Comparison of ENCODE assay signal across 9 mouse cellular contexts in the genomic region with DNA sequence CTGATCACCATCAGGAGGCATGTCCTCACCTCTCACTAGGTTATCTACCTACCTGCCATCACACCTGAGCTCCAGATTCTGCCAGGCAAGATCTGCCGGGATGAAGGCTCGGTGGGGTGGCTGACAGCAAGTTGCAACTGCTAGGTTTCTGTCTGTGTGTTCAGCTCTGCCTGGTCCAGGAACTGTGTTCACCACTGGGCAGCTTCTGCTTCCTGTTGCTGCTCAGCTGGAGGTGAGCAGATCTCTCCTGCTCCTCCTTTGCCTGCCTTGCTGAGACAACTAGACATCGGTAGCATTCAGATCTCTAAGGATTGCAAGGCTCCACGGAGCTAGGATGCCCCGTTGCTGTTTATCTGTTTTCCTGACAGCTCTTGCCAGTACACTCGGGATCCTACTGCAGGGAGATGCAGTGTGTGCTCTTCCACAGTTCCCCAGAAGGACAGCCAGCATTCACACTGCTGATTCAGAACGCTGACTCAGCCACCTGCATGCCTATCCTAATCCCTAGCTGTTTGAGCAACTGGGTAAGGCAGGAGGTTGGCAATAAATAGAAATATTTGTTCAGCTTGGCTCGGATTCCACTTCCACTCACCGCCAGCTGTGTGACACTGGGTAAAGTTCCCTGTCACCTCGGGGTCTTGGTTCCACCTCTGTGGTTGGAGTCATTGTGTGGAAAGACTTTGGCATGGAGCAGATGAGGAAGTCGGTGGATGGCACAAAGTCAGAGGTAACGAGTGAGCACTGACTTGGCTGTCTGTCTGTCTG. TPM values are rescaled to one million over a fixed set of nuclear protein-coding genes. Genes with fewer than 3 reads are reported as not detected.
DNase-seq lines count a peak whose midpoint lies in the region; ATAC-seq and TF ChIP-seq lines count a peak whose summit lies in the region.
"Had no signal": no experiment of that assay in that cellular context is flagged by ENCODE, and none has a peak within 500 bp of the region (broad histone marks: within the 10 kb centered on the region; RNA-seq: fewer than 3 reads in every experiment).

No protein-coding gene starts in this region.

- H3K4me2 ChIP-seq in heart, embryonic 13.5 days: no peak overlapping the region
- no peak overlapping the region for H3K4me2 ChIP-seq in lung, embryonic 14.5 days
- H3K4me2 ChIP-seq: forebrain, embryonic 13.5 days had no signal

- peaks cover 26% of the 10 kb centered on the region for H3K4me1 ChIP-seq in heart, embryonic 13.5 days
- peaks cover 29% of the 10 kb centered on the region for H3K4me1 ChIP-seq in bone marrow macrophage, adult 2 months (ENCODE audit: control insufficient read depth, insufficient read depth, low read length)
- H3K4me1 ChIP-seq in lung, embryonic 14.5 days (ENCODE audit: insufficient read depth): peaks cover 6% of the 10 kb centered on the region; the same call in 1 of the 2 replicates

- no peak for ATAC-seq in heart, embryonic 13.5 days (ENCODE audit: extremely low read depth, insufficient number of reproducible peaks, low FRiP score, low TSS enrichment)
- ATAC-seq in lung, embryonic 14.5 days (ENCODE audit: insufficient read depth): no peak
- ATAC-seq: forebrain, embryonic 13.5 days had no signal

- no peak for DNase-seq in heart, postnatal 36 days
- DNase-seq in 3T3-L1 (ENCODE audit: low read depth, low spot score): peak; percentile 82
- peak; percentile 16 for DNase-seq in lung, embryonic 14.5 days
- DNase-seq in neural tube, embryonic 10.5 days (ENCODE audit: extremely low spot score, low spot score): no peak
- DNase-seq in MN1 (ENCODE audit: low spot score): no peak
- DNase-seq in testis, postnatal 14 days (ENCODE audit: low spot score): no peak

- no peaks in the 10 kb centered on the region for H3K9me3 ChIP-seq in heart, embryonic 13.5 days
- H3K9me3 ChIP-seq in lung, embryonic 14.5 days (ENCODE audit: low read depth, low read length): no peaks in the 10 kb centered on the region
- H3K9me3 ChIP-seq: forebrain, embryonic 13.5 days had no signal

- H3K36me3 ChIP-seq in heart, embryonic 13.5 days: no peaks in the 10 kb centered on the region
- H3K36me3 ChIP-seq in lung, embryonic 14.5 days (ENCODE audit: insufficient read depth): no peaks in the 10 kb centered on the region

- no peak overlapping the region for H3K4me3 ChIP-seq in heart, embryonic 13.5 days
- 0 out of 2 replicates have a peak overlapping the region, but pooled peaks have one; percentile 2 for H3K4me3 ChIP-seq in bone marrow macrophage, adult 2 months (ENCODE audit: insufficient read depth, low read length)
- no peak overlapping the region for H3K4me3 ChIP-seq in lung, embryonic 14.5 days (ENCODE audit: low read depth, low read length)
- H3K4me3 ChIP-seq: forebrain, embryonic 13.5 days had no signal

- H3K27me3 ChIP-seq in heart, embryonic 13.5 days (replicated peaks): 0 out of 2 replicates have a peak, but pooled peaks cover 5% of the 10 kb centered on the region
- no peaks in the 10 kb centered on the region for H3K27me3 ChIP-seq in lung, embryonic 14.5 days (ENCODE audit: insufficient read depth, low read length)
- H3K27me3 ChIP-seq: forebrain, embryonic 13.5 days had no signal

- intact Hi-C loops in heart, postnatal 36 days (cut with DNase I): loop anchor here (5.0 kb wide), 1 partner anchor 37 kb away; no protein-coding TSS in a partner anchor

- 51% methylated on average over 12 of the region's 12 CpGs for WGBS in heart, embryonic 13.5 days
- WGBS in lung, embryonic 14.5 days: 52% methylated on average over 12 of the region's 12 CpGs

- TF ChIP-seq POLR2A in bone marrow macrophage, adult 2 months (IDR thresholded peaks at IDR 0.05; ENCODE audit: borderline replicate concordance, low read depth, low read length): no peak

- no peak for TF ChIP-seq CTCF in bone marrow macrophage, adult 2 months (IDR thresholded peaks at IDR 0.05; ENCODE audit: low read depth, low read length)
- TF ChIP-seq CTCF in lung, embryonic 14.5 days (IDR thresholded peaks at IDR 0.05; ENCODE audit: low read depth): no peak

- H3K27ac ChIP-seq in heart, embryonic 13.5 days (replicated peaks): no peak overlapping the region
- H3K27ac ChIP-seq in bone marrow macrophage, adult 2 months (ENCODE audit: insufficient read depth, low read depth, low read length): no peak overlapping the region
- H3K27ac ChIP-seq in lung, embryonic 14.5 days (ENCODE audit: low read depth): no peak overlapping the region
- H3K27ac ChIP-seq: forebrain, embryonic 13.5 days had no signal

- H3K9ac ChIP-seq in heart, embryonic 13.5 days: 0 out of 2 replicates have a peak overlapping the region, but pooled peaks have one; percentile 40
- no peak overlapping the region for H3K9ac ChIP-seq in lung, embryonic 14.5 days
- H3K9ac ChIP-seq: forebrain, embryonic 13.5 days had no signal

RNA-seq across cellular contexts. Expression of a gene that starts 29.3 kb away (rescaled TPM):
- 0.20 and 0.47 TPM in 2 replicates for polyA plus RNA-seq in heart, embryonic 13.5 days (2015; fragmentation: Nextera tagmentation; extraction: Ambion mirVana)
- total RNA-seq in heart, postnatal 36 days (2021): 1 to 10 TPM; 8.7 to 9.0 TPM
- polyA plus RNA-seq in bone marrow macrophage, adult 2 months (2012; ENCODE audit: insufficient read depth, insufficient read length, missing spikeins): 8.8 and 9.5 TPM in 2 replicates
- 1.3 and 2.2 TPM in 2 replicates for polyA plus RNA-seq in lung, embryonic 14.5 days (2014; fragmentation: Nextera tagmentation; extraction: Ambion mirVana)
- polyA plus RNA-seq: forebrain, embryonic 13.5 days had no signal

Comparison
In these comparisons a context has a peak if more than half of its experiments do, and no peak if none do; other contexts are left out.
1. DNase-seq: peak in 3T3-L1 (single experiment) and lung, embryonic 14.5 days (single experiment); none in heart, postnatal 36 days (0 of 2), neural tube, embryonic 10.5 days (single experiment), MN1 (single experiment) and testis, postnatal 14 days (single experiment).